Mouse (Mus musculus) gastrocnemius, postnatal 10 days (tissue): ENCODE measurements at regions not wholly inside any gene's neighbourhood (a gene's known extent, or its start where the extent isn't known, plus 50 kb on each side); places are given as distances from the start of the nearest gene placed in this dataset.

Experiments
- DNase-seq: peaks from one replicate; pipeline ENCODE4 v3.0.0; 2021; ENCODE audit warnings: mixed read lengths

DNA sequence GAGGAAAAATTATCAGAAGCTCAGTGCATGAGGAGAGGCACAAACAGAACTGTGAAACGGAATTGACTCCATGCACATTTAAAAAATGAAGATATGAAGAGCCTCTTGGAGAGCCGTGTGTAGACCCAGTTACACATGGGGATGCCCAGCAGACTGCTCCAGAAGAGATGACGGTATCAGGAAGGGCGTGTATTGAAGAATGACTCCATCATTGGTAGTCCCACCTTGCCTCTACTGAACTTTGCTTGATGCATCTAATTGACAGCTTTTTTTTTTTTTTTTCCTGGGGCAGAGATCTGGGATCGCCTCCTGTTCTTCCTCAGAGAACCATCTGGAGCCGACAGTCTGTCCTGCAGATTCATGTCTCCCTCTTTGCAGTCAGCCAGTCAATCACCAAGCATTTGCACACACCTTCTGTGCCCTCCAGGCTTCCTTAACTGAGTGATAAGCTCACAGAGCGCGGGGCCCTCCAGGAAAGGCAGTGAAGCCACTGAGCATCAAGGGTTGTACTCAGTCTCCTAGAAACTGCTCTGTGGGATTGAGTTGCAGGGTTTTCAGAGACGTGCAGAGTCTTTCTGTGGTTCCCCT lies 57.6 kb upstream of the D1Pas1 start:
- DNase-seq = no peak

DNA sequence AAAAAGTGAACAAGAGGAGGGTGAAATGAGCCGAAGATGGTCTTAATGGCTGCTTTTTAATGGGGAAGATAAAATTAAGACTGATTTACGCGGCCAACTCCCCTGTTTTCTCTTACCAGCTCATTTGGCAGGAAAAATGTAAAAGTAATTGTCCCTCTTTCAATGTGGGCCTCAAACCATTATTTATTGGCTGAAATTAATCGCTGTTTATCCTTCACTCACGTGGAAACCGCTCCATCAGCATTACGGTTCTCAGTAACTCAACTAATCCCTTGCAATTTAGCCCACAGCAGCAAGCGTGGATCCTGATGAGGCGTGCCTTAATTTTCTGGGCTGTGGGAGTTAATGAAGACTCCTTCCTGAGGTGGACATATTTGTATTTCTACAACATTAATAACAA lies 58.1 kb upstream of the D1Pas1 start:
- DNase-seq = no peak

DNA sequence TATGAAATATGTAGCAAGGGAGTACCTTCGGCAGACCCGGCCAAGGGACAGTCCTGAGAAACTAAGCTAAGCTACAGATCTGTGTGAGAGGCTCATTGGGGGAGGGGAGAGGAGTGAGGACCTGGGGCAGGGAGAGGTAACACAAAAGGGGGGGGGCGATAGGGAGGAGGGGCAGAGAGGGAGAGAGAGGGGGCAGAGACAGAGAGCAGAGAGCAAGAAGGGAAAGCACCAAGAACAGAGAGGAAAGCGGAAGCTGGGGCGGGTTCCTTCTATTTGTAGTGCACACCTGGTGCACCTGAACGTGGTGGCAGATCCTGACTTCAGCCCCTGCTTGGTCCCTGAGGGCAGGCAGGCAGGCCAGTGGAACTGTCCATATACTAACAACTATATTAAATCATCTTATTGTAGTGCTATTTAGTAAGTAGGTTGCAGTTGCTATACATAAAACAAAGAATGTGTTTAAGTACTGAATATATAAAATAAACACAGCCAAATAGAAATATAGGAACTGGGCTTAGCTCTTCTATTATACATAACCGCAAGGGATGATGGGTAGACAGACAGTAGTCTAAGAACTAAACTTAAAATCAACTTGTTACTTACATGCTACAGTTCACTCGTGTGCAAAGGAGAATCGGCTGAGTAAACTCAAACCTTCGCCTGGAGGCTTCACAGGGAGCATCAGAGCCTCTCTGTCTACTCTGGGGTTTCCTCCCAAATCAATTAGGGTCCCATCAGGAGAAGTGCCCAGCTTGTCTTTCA lies 59.6 kb upstream of the D1Pas1 start:
- no peak for DNase-seq

DNA sequence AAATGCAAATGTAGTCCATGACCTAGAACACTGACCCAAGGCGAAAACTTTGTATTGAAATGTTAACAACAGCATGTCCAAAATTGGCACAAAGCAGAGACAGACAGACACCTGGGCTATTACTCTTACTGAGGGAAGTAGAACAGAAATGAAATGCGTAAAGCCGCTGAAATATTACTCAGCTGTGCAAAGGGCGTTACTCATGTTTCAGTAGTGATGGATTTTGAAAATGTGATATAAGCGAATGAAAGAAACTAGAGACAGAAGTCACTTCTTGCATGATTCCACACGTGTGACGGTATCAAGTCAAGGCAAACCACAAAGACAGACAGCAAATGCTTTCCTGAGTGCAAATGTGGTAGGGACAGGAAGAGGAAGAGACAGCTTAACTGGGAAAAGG lies 61.3 kb upstream of the D1Pas1 start:
- no peak for DNase-seq

DNA sequence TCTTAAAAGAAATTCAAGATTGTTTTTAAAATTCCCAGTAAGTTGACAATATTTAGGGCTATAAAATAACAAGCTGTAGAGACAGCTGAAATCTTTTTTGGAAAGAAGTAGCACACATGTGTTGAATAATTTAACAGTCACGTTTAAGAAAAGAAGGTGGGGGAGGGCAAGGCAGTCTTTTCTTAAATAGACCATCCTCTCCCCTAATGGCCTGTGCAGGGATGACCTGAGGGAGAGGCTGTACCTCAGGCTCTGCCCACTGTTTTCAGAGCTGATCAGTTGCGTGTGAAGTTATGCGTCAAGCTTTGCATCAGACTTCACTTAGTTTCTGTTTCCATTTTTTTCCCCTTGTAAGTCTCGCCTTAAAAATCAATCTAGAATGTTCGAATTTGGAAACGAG lies 65.7 kb upstream of the D1Pas1 start:
- DNase-seq = no peak

DNA sequence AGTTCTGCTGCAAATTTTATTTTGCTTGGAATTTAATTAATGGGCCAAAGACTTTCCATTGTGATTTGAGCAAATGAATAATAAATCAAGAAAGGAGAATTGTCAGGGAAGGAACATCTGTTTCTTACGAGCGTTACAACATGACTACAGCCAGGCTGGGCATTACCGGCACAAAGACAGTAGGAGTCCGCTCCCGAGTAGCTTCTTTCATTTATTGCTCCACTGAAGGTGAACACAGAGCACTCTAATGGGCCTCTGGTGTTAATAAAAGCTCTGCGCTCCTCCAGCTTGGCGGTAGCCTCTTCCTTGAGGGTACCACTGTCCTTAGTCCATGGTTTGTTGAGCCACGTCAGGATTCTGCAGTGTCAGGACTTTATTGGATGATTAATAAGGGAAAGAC lies 69.0 kb upstream of the D1Pas1 start:
- no peak for DNase-seq

DNA sequence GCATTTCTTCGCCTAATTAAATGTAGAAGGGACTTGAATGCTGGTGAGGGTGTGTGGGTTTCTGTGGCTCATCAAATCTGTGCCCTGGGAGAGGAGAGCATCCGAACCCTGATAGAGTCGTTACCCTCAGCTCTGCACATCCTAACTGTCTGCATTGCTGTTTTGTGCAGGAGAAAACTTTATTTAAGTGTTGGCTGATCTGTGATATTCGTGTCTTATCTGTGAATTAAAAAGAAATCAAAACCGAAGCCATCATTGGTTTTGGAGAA lies 77.7 kb upstream of the D1Pas1 start:
- no peak for DNase-seq

DNA sequence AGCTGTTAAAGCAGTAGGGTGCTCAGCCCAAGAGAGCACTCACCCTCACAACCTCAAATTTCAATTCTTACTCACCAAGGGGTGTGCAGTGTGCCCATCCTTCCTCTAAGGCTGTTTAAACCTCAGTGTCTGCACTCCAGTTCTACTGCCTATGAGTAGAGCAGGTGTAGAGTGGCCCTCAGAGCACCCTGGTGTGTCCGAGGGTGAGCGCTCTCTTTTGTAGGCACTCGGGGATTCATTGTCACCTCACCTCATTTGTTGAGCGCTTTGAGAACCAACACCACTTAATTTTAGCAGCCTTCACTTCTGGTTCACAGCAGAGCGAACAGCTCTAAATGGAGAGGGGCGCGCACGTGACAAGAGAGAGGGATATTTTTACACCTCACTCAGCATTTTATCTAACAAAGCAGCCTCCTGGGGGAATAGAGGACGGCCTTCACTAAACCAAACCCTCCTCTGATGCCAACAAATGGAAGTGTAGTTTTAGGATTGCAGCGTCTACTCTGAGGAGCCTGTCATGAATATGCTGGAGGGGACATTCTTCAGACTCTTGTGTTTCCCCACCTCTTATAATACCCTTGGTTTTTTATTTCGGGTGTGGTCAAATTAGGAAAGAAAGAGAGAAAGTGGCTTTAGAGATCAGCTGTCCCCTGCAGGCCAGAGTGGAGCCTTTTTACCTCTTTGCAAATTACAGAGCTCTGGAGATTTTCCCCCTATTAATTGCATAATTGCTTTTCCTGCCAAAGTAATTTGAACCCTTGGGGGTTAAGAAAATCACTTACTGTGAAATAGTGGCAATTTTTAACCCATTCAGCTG lies 78.2 kb upstream of the D1Pas1 start:
- DNase-seq = no peak

DNA sequence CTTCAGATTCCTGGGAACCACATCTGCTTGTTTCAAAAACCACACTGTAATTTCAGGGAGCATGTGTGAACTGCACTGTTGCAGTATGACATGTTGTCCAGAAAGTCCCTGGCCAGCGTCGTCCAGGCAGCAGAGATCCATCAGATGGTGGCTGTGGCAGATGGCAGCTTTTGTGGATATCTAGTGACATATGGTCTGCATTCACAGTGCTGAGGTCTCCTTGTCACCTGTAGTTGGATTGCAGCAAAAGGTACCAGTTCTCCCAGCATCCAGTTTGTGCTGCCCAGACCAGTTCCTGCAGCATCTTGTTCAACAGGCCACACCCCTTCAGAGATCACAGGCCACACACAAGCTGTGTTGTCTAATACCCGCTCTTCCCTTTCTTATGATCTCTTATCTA lies 80.1 kb upstream of the D1Pas1 start:
- DNase-seq = no peak

DNA sequence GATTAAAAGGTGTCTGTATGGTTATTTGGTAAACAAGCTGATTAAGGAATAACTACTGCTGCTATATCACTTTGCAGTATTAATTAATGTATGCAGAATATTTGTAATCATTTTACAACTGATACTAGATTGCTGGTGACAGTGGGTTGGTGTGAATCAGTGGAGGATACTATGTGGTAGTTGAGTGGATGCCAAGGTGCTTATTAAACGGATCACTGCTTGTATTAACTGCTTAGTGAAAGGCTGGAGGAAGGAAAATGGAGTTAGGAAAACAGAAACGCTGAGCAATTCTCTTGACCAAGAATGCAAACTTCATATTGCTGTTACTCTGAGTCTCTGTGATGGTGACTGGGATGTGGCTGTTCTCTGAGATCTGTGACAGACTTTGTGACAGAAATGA lies 86.8 kb upstream of the D1Pas1 start:
- no peak for DNase-seq

DNA sequence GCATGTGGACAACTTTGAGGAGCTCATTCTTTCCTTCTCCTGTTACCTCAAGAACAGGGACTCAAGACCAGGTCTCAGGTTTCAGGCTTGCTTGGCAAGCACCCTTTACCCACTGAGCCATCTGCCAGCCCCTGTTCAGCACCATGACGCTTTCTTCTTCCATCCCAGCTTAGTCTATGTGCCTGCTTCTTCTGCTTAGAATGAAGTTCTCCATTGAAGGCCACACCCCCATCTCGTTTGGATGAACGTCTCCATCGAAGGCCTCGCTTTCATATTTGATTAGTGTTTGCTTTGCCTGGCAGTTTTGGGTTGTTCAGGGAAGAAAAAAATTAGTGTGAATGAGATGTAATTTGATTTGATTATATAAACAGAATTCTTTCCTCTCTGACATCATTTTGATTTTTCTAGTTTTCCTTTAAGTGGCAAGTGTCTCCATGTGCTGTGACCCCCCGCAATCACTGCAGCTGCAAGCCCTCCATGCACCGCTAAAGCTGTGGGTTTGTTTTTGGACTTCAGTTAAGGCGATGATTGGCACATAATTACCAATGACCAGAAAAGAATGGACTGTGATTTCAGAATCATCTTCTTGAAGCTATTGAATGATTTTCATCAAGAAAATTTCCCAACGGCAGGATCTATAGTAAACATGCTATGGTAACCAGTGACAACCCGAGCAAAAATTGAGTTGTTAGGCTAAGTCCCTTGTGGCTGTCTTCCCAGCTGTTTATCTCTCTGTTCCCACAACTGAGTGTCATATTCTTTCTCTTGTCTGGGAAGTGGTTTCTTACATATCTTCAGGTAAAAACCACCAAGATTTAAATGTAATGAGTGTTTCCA lies 106.4 kb upstream of the D1Pas1 start:
- DNase-seq = no peak

DNA sequence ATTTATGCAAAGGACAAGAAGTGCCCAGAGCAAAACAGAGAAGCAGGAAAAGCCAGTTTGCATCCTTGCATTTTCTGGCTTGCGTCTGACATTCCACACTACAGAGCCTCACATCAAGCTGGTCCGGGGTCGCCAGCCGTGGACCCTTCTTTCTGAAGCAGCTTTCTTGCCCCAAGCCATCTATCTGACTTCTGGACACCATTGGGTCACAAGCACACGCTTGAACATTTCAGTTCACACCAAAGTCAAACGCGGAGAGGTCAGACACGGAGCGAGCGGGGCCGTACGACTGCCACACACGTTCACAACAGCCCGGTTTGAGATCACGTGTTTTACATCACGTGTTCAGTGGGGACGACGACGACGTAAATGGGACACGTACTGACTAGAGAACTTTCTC lies 108.9 kb upstream of the D1Pas1 start:
- no peak for DNase-seq

DNA sequence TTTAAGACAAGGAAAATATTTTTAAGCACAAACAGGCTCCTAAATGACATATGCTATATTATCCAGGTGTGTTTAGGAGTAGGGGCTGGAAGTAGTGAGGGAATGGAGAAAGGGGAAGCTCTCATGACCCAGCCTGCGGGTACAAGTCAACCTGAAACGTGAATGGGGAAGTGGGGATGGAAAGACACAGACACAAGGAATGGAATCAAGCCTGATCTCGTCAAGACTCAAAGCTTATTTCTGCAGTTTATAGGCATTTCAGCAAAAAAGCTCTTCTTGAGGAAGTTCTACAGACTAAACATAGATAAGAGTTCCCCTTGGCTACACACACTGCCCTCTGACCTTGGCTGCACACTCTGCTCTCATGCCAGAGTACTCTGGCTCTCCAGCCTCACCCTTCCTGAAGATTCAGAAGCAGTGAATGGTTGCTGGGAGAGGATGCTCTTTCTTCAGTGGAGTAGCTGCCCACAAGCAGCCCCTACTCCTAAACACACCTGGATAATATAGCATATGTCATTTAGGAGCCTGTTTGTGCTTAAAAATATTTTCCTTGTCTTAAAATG lies 106.4 kb upstream of the Rrp15 start:
- DNase-seq = no peak

DNA sequence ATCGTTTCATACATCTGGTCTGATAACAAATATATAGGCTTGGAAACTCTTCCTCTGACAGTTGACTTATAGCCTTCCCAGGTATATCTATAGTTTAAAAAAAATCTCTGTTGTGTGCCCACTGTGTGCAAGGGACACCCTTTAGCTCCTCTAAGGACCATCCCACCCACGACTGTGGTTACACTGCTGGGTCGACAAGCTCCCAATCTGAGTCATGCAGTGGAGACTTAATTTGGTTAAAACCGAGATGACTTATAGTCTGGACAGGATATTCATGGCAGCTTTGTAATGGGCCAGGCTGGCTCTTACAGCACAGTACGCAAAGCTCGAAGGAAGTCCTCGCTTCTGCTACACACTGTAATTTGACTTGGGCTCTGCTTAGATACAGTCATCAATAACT lies 96.1 kb upstream of the Rrp15 start:
- no peak for DNase-seq

DNA sequence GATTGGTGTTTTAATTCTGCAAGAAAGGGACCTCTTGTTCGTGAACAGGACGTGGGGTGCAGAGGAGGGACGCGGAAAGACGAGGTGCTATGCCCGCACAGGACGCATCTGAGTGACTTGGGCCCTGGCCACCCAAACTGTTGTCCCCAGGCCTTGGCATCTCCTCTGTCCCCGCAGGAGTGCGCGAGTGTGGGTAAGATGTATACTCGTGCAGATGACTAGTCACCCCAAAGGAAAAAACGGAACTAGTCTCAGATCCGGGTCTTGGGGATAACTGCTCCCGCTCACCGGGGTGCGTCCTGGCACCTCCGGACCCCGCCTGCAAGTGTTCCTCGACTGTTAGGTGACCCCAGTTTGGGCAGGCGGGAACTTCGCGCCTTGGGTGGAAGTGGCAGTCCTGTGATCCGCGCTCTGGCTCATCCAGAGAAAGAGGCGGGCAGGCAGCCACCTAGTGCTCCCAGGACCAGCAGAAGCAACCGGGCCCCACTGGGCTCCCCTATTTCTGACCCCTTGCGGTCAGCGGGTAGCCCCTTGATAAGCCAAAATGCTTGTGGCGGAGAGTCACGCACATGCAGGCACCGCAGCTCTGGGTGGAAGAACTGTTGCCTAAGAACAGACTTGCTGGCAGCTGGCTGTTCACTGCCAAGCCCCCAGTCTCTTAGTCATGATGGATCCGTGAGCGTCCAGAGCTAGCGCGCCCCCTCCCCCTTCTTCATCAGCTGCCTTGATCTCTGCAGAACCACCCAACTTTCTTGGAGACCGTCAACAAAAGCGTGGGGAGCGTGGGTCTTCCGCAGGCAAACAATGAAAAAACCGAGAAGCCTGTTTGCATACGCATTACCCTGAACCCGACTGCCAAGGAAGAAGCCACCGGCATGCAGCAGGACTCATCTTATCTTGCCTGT lies 85.0 kb upstream of the Rrp15 start:
- DNase-seq = peak; percentile 9

DNA sequence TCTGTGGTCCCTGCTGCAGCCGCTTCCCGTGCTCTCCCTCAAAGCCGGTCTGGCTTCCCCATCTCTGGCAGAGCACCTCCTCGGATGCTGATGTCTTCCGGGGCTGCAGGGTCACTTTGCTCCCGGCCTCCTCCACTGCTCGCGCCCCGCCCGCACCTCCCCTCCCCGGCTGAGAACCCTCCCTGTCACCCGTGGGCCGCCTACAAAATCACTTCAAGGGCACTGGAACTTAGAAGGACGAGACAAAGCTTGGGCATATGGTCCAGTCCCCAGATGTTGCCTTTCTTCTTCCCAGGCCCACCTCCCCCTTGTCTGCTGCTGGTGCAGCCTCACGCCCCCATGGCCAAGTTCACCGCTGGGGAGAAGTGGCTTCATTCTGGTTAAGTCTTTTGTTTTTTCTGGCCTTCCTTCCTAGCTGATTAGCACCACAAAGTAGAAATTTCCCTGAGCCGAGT lies 84.3 kb upstream of the Rrp15 start:
- peak; percentile 8 for DNase-seq

DNA sequence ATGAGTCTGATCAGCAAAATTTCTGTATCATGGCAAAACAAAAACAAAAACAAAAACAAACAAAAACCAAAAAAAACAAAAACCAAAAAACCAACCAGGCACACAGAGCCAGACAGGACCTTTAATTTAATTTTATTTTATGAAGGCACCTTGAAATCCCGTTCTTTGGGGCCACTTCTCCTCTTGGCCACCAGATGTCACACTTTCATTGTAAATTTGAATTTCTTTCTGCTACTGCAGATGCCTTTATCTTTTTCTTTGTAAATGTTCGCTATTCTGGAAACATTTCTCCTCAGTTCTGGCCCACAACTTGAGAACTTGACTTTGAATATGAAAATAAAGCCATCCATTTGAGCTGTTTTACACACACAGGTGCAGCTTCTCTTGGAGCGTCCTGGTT lies 78.6 kb upstream of the Rrp15 start:
- no peak for DNase-seq

DNA sequence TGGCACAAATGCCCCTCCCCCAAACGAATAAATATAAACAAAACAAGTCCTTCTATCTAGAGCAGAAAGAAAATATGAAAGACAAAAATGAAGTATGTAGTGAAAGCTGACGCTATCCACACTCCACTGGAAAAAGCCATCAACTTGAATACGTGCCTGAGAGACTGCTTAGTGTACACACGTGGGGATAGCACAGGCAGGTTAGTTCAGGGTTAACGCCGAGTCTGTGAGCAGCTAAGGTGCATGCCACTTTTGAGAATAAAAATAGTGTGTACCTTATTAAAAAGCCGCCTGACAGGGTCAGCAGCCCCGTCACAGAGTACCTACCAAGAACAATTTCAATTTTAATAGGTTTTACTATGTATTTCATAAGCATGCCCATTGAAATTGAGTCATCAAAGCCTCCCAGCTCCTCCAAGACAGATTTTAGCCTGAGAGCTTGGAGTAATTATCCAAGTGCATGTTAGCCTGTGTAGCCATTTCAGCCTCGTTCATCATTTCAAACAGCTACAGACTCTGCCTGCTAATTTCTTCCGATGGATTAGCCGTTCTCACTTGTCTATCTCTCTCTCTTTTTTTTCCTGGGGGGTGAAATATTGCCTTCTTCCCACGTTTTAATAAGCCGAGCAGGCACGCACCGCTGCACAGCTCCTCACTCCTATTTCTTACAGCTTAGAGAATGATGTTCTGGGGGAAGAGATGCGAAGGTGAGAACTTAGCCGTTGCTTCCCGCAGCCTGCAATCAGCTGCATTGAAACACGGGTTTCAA lies 59.2 kb upstream of the Rrp15 start:
- no peak for DNase-seq

DNA sequence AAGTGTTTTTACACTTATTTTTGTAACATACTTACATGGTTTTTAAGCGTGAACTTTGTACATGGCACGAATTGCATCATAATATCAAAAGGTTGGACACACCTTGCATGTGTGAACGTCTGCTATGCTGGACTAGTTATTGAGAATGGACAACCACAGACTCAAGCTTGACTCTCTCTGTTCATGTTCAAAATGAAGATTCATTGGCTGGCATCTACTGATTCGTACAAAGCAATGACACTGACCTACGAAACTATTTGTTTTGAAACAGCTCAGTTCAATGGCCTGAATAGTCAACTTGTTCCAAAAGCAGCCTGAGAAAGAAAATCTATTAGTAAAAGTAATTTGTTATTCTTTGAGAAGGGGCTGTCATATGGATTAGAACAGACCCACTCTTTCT lies 55.3 kb upstream of the Rrp15 start:
- DNase-seq = no peak
